Mouse (Mus musculus): ENCODE data around the gene Ubxn10. TPM values are rescaled to one million over a fixed set of nuclear protein-coding genes. Genes with fewer than 3 reads are reported as not detected.
A peak's percentile ranks its signal among the peaks of the same experiment; 100 is the strongest.

Gene Ubxn10
- total RNA-seq (2021) = under 1 TPM; 0.72 to 0.76 TPM
- long read RNA-seq, experiment 1 = 0 reads
- long read RNA-seq, experiment 2 = 0 reads

DNA sequence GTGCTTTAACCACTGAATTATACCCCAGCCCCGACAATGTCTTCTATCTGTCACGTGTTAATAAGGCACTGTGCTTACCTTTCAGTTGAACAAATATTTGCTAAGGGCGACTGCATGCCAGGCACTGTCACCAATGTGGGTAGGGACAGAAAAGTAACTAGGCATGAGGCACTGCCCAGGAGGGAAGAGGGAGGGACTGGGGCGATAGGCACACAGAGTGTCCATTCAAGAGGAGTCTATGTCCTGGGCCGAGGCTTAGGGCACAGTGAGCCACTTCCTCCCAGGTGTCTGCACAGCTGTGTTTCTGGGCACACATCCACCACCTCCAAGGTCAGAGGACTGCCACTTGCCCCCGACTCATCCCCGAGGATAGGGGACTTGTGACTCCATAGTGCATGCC lies at the start of gene Ubxn10:
Gene Ubxn10 (minus strand): TSS at position 137 of the 400 bp plus-strand sequence.
- DNase-seq = no peak

GRCm38 (mm10) chr4:138786141-138786540 lies 49.2 kb upstream of the Ubxn10 start:
- no peak for DNase-seq

GRCm38 (mm10) chr4:138785721-138786120 lies 48.8 kb upstream of the Ubxn10 start:
- DNase-seq = no peak

DNA sequence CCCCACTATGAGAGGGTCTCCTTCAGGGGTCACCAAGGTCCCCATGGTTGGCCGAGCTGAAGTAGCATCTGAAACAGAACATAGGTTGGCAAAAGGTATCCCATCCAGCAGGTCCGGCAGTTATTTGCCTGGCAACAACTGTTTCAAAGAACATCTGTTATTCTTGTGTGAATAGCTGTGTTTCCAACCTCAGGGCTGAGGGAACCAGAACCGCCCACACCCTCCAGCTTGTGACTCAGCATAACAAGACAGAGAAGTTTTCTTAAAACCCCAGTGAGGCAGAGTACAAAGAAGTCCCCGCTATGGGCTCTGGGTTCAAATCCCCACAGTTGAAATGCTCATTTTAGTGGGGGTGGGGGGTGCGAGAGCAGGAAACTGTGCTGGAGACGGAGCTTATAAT lies 45.1 kb upstream of the Ubxn10 start:
- DNase-seq = no peak

DNA sequence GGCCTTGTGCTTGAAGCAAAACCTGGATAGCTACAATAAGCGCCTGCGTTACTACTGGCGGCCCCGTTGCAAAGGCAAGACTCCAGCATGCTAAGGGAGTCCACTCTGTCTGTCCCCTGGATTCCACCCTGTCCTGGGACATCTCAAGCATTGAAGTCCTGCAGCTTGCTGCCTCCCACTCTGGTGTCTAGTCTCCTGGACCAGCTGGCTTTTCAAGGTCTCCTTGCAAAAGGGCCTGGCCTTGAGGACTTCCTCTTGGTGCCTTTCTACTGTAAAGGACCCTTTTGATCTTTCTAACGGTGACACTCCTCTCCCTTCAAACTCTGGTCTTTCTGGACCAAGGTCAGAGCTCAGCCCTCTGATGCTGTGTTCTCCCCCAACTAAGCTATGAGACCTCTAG lies 43.3 kb upstream of the Ubxn10 start:
- peak; percentile 43 for DNase-seq

DNA sequence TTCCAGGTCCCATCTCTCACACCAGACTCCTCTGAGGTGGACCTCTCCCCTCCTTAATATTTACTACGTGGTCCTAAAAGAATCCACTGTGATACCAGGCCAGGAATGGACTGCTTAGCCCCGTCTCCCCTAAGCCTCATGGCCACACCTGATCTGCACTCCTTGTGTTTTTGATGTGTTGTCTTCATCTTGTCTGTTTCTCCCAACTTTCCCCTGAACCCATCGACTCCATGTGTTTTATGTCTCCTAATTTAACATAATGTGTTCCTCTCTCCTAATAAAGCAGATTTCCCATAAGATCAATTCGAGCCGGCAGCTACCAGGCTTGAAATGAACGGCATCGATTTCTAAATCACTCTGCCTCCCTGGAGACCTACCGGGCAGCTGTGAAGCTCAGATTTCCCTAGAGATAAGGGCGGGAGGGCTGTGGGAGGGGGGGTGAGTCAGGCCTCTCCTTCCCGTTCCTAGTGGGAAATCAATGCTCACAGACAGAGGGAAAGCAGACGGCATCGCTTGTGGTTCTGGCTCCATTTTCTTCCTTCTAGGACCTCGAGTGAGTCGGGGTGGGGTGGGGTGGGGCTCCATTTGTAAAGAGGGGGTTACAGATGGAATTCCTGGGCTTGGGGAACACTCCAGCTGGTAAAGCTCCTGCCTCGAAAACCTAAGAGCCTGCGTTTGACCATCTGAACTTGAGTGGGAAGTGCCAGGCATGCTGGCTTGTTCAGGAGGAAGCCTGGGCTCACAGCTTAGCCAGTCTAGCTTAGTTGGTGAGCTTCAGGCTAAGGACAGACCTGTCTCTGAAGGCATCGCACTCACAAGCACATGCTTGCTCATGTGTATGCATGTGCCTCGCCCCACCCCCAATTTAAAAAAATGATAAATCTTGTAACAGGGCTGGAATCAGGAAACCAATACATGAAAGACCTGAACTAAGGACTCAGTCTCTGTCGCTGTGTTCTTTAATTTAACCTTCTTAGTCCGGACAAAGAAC lies 40.7 kb upstream of the Ubxn10 start:
- peak; percentile 55 for DNase-seq

DNA sequence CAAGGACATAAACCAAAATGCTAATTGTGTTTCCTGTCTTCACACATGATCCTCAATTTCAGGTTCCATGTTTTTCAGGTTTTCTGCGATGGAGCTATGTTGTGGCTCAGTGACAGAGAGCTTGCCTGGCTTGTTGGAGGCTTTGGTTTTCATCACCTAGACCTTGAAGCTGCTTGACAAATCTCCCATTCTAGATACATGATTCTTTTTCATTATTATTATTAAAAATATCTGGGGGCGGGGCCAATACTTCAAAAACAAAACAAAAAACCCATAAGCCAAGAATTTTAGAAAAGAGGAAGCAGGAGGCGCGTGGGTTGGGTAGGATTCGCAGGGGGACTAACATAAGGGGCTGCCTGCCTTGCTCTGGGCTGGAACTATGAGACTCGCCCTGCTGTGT lies 38.5 kb upstream of the Ubxn10 start, which contains the start of gene Pla2g2d:
Gene Pla2g2d (plus strand): TSS at position 301 of the 400 bp plus-strand sequence.
- no peak for DNase-seq

- DNase-seq = no peak
Measured at GRCm38 (mm10) chr4:138772386-138772785, 35.4 kb upstream of the Ubxn10 start.

- DNase-seq = no peak
Measured at GRCm38 (mm10) chr4:138771970-138772369, 35.0 kb upstream of the Ubxn10 start.

GRCm38 (mm10) chr4:138762266-138762665 lies 25.3 kb upstream of the Ubxn10 start:
- DNase-seq = no peak

GRCm38 (mm10) chr4:138757416-138757815 lies 20.4 kb upstream of the Ubxn10 start, which contains the start of gene Pla2g2f:
Gene Pla2g2f (minus strand): TSS chr4:138757626.
- DNase-seq = peak; percentile 23

GRCm38 (mm10) chr4:138755983-138756382 lies 19.0 kb upstream of the Ubxn10 start:
- DNase-seq = no peak

- DNase-seq = no peak
Measured at GRCm38 (mm10) chr4:138755439-138755838, 18.5 kb upstream of the Ubxn10 start.

- no peak for DNase-seq
Measured at GRCm38 (mm10) chr4:138754432-138754831, 17.5 kb upstream of the Ubxn10 start.

- no peak for DNase-seq
Measured at GRCm38 (mm10) chr4:138753608-138754007, 16.6 kb upstream of the Ubxn10 start.

GRCm38 (mm10) chr4:138752603-138753002 lies 15.6 kb upstream of the Ubxn10 start:
- no peak for DNase-seq

DNA sequence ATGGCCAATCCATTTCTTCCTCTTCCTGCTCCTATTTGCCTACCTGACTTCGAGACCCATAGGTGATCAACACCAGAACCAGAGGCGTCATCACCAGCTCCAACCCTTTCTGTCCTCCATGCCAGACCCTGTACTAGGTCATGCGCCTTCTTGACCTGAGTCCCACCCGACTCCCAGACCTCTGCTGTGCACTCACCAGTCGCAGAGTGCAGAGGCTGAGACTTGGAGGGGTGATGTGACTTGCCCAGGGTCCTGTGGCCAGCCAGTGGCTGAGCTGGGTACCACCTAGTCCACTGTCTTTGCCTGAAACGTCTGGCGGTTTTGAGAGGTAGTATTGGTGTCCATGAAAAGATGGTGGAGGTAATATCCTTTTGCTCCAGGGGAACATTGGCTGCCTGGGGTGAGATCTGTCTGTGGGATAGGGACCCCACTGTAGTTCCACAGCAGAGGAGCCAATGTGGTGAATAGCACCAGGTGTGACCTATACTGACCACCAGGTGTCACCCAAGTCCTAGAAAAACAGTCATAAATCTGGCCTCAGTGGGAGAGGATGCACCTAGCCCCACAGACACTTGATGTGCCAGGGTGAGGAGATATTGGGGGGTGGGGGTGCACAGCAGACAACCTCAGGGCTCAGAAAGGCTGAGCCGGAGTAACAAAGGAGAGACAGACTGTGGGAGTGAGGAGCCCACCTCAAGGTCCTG lies 11.6 kb upstream of the Ubxn10 start:
- DNase-seq = peak; percentile 51

- peak; percentile 38 for DNase-seq
Measured at GRCm38 (mm10) chr4:138747851-138748250, 10.9 kb upstream of the Ubxn10 start.

DNA sequence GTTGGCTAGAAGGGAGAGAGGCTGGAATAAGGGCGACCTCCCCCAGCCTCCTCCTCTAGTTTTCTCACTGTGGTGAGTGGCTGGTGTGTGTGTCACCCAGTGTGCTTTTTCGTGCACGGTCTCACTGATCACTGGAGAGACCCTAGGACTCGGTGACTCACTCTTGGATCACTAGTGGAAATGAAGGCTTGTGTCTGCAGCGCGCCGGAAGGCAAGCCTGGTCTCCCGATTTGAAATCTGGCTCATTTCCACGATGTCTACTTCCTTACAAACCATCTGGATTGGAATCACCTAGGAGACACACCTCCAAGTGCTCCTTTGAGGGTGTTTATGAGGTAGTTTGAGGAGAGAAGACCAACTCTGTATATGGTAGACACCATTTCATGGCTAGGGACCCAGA lies 9.9 kb upstream of the Ubxn10 start:
- no peak for DNase-seq

DNA sequence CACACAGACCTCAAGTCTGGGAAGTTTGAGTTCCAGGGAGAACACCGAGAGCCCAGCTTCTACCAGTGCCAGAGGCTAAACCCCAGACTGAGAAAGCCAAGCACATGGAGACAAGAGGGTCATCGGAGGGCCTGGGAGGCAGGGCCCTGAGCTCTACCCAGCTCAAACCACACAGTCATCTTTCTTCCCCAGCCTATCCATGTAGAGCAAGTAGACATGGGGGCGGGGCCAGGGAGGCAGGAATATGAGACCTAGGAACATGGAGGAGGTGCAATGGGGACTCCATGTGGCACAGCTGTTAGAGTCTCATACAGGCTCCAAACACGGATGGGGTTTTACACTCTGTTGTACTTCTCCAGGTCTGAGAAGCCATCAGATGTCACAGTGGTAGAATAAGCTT lies 8.9 kb upstream of the Ubxn10 start:
- DNase-seq = peak; percentile 30

DNA sequence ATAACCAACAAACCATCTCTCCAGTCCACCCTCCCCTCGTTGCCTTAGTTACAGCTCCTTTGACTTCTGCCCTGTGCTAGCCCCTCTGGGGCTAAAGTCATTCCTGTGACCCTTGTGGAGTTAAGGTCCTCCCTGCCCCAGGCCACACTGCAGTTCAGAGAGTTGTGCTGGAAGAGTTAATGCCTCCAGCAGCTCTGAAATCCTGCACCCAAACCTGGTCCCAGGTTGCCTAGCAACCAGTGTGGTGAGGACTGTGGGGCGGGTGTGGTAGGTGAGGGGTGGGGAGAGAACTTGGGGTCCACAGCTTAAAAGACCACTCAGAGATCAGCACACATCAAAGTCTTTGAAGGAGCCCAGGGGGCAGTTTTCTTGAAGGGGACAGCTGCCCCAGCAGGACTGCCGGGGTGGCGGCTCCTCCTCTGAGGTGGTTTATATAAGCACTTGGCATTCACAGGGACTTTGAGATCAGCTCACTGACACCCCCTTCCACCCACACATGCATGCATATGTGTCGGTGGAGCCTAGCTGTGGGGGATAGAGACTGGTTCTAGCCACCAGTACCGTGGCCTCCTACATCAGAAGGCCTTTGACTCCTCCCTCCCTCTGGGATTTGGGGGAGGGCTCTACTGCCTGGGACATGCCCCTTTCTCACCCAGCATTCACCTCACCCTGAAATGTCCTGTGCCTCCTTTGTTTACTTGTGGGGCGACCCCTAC lies 2.3 kb upstream of the Ubxn10 start:
- DNase-seq = no peak

- DNase-seq = no peak
Measured at GRCm38 (mm10) chr4:138734863-138735262, 2.1 kb downstream of the Ubxn10 start.
